Mouse (Mus musculus) heart, postnatal 0 days (tissue): ENCODE data around the gene Gm33543.

Experiments
- CTCF ChIP-seq: IDR thresholded peaks from 2 replicates; pipeline ENCODE4 v1.5.1; 2016; ENCODE audit warnings: antibody characterized with exemption, control low read depth, low read depth
- EP300 ChIP-seq: IDR thresholded peaks from 2 replicates; pipeline ENCODE4 v1.6.1; 2016; ENCODE audit warnings: antibody characterized with exemption, low read depth

- TF ChIP-seq CTCF (no peak), EP300 (no peak)
These were observed 41.2 kb upstream of the Gm33543 start for GRCm38 (mm10) chr10:95883761-95884517.
